Mouse (Mus musculus): Measurements from ENCODE around the gene Arfgef2. TPM values are rescaled to one million over a fixed set of nuclear protein-coding genes. Genes with fewer than 3 reads are reported as not detected.
"Not testable (repeated sequence)": the region's sequence is repeated elsewhere in the genome, so short reads cannot be mapped to it uniquely, and the experiment has no call there.

The Arfgef2 gene
- polyA plus RNA-seq, 1 experiment: 27.9 TPM

DNA sequence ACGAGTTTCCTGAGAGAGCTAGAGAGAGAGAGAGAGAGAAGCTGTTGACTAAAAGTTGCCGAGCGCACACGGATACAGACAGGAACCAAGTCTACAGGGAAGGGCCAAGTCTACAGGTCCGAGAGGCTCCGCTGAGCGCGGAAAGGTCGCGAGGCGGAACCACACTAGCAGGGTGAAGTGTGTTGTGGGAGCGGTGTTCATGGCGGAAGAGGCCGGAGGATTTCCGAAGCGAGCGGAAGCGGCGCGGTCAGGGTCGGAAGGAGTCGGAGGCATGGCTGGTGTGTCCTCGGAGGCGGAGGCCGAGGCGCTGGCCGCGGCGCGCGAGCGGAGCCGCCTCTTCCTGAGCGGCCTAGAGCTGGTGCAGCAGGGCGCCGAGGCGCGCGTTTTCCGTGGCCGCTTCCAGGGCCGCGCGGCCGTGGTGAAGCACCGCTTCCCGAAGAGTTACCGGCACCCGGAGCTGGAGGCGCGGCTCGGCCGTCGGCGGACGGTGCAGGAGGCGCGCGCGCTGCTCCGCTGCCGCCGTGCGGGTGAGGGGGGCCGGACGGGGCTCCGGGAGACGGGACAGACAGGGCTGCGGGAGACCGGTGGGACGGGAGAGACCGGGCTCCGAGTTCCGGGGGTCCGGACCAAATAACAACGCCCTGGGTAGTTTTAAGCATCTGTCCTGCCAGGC lies 11.7 kb upstream of the Arfgef2 start:
- not testable (repeated sequence) for H3K27me3 ChIP-seq (ENCODE audit: control insufficient read depth, insufficient read depth, low read length); H3K4me1 ChIP-seq (ENCODE audit: control insufficient read depth, insufficient read depth, low read length)
- Histone ChIP-seq H3K4me3 (replicated peaks; ENCODE audit: insufficient read depth, low read depth, low read length) (peak overlapping the region; percentile 43), H3K27ac (ENCODE audit: insufficient read depth, low read length) (peak overlapping the region; percentile 2; the same call in 1 of the 2 replicates)
- peak; percentile 58; the same call in 1 of the 2 replicates for TF ChIP-seq POLR2A (IDR thresholded peaks at IDR 0.05; ENCODE audit: borderline replicate concordance, insufficient read depth, low read length)
- WGBS: under 1% methylated on average over 75 of the region's 76 CpGs
- peak; percentile 86 to 92 for DNase-seq

DNA sequence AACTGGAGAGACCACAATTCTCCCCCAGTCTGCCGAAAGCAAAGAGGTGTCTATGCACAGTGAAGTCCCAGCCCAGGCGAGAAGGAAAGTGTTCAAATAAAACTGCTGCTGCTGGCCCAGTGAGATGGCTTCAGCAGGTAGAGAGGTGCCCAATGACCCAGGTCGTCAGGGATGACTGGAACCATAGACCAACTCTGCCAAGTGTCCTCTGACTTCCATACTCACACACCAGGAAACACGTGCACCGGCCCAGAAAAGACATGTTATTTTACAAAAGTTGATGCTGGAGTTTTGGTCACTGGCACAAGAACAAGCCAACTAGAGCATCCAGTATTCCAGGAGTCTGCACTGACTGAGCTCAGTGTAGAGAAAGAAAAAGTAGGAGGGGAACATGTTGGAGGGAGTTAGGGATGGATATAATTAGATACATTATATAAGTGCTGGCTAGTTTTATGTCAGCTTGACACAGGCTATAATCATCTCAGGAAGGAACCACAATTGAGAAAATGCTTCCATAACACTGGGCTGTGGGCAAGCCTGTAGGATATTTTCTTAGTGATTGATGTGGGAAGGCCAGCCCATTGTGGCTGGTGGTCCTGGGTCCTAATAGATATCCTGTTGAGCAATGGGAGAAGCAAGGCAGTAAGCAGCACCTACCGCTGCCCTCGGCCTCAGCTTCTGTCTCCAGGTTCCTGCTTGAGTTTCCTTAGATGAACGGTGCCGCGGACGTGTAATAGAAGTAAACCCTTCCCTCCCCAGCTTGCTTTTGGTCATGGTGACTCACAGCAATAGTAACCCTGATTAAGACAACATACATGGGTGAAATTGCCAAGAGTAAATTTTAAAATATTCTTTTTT lies 5.5 kb upstream of the Arfgef2 start:
- DNase-seq: no peak
- 80% methylated on average over 11 of the region's 11 CpGs for WGBS
- no peaks in the 10 kb centered on the region for H3K27me3 ChIP-seq (ENCODE audit: control insufficient read depth, insufficient read depth, low read length)
- no peak overlapping the region for H3K27ac ChIP-seq (ENCODE audit: insufficient read depth, low read length)
- H3K4me1 ChIP-seq (ENCODE audit: control insufficient read depth, insufficient read depth, low read length): no peaks in the 10 kb centered on the region
- no peak overlapping the region for H3K4me3 ChIP-seq (replicated peaks; ENCODE audit: insufficient read depth, low read depth, low read length)
- TF ChIP-seq POLR2A (IDR thresholded peaks at IDR 0.05; ENCODE audit: borderline replicate concordance, insufficient read depth, low read length): no peak
- TF ChIP-seq CTCF (IDR thresholded peaks at IDR 0.05; ENCODE audit: borderline replicate concordance, insufficient read depth, low read depth, low read length): no peak

DNA sequence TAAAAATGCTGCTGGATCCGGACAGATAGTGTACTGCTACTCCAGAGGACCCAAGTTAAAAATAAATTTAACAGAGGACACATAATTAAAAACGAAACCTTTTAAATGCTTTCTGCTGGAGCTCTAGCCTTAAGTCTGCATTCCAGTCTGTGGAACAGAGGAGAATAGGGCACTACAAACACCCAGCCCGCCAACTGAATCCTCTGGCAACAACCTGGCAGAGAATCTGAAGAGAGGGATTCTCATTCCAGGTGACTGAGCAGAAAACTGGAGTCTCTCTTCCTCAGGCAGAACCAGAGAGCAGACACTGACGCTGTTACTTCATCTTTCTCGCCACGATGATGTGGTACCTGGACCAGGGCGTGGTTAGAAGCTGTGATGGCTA lies 4.9 kb upstream of the Arfgef2 start:
- DNase-seq: no peak
- Histone ChIP-seq H3K27me3 (ENCODE audit: control insufficient read depth, insufficient read depth, low read length) (no peaks in the 10 kb centered on the region), H3K4me3 (replicated peaks; ENCODE audit: insufficient read depth, low read depth, low read length) (no peak overlapping the region), H3K27ac (ENCODE audit: insufficient read depth, low read length) (no peak overlapping the region), H3K4me1 (ENCODE audit: control insufficient read depth, insufficient read depth, low read length) (no peaks in the 10 kb centered on the region)
- 80% methylated on average over 7 of the region's 7 CpGs for WGBS
- TF ChIP-seq CTCF (IDR thresholded peaks at IDR 0.05; ENCODE audit: borderline replicate concordance, insufficient read depth, low read depth, low read length): no peak
- TF ChIP-seq POLR2A (IDR thresholded peaks at IDR 0.05; ENCODE audit: borderline replicate concordance, insufficient read depth, low read length): no peak

- DNase-seq: no peak
- Histone ChIP-seq H3K4me1 (ENCODE audit: control insufficient read depth, insufficient read depth, low read length) (no peaks in the 10 kb centered on the region; the same call in 1 of the 2 replicates), H3K27me3 (ENCODE audit: control insufficient read depth, insufficient read depth, low read length) (no peaks in the 10 kb centered on the region), H3K27ac (ENCODE audit: insufficient read depth, low read length) (no peak overlapping the region), H3K4me3 (replicated peaks; ENCODE audit: insufficient read depth, low read depth, low read length) (no peak overlapping the region)
- TF ChIP-seq POLR2A (IDR thresholded peaks at IDR 0.05; ENCODE audit: borderline replicate concordance, insufficient read depth, low read length) (no peak), CTCF (IDR thresholded peaks at IDR 0.05; ENCODE audit: borderline replicate concordance, insufficient read depth, low read depth, low read length) (no peak)
- 77% methylated on average over 2 of the region's 2 CpGs for WGBS
Measured at GRCm38 (mm10) chr2:166801436-166801835, 4.0 kb upstream of the Arfgef2 start.

- DNase-seq: no peak
- TF ChIP-seq CTCF (IDR thresholded peaks at IDR 0.05; ENCODE audit: borderline replicate concordance, insufficient read depth, low read depth, low read length): no peak
- TF ChIP-seq POLR2A (IDR thresholded peaks at IDR 0.05; ENCODE audit: borderline replicate concordance, insufficient read depth, low read length): no peak
- Histone ChIP-seq H3K4me1 (ENCODE audit: control insufficient read depth, insufficient read depth, low read length) (no peaks in the 10 kb centered on the region; the same call in 1 of the 2 replicates), H3K27me3 (ENCODE audit: control insufficient read depth, insufficient read depth, low read length) (no peaks in the 10 kb centered on the region), H3K27ac (ENCODE audit: insufficient read depth, low read length) (no peak overlapping the region), H3K4me3 (replicated peaks; ENCODE audit: insufficient read depth, low read depth, low read length) (no peak overlapping the region)
- 90% methylated on average over 3 of the region's 3 CpGs for WGBS
Measured at GRCm38 (mm10) chr2:166803298-166803697, 2.1 kb upstream of the Arfgef2 start.

DNA sequence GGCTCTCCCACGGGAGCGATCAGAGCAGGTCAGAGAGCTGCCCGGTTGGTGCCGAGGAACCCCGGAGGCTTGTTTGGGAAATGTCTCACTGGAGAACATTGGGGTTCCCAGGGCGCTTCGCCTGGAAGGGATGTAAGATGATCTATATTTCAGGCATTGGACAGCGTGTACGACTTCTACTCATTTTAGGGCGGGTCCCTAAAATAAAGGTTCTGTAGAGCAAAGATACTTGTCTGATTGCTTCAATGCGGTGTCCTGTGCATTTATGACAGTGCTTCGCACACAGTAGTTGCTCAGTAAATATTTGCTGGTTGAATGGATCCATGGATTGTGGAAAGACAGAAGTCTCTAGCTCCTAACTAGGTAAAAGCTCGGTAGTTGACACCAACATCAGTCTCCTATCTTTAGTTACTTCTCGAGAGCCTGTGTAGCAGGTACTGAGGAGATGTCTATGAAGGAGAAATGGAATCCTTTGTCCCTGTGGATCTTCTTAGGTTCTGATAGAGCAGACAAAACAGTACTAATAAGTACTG lies 851 bp downstream of the Arfgef2 start:
- Histone ChIP-seq H3K27ac (ENCODE audit: insufficient read depth, low read length) (peak overlapping the region; percentile 70; the same call in 1 of the 2 replicates), H3K27me3 (ENCODE audit: control insufficient read depth, insufficient read depth, low read length) (no peaks in the 10 kb centered on the region), H3K4me3 (replicated peaks; ENCODE audit: insufficient read depth, low read depth, low read length) (peak overlapping the region; percentile 72), H3K4me1 (ENCODE audit: control insufficient read depth, insufficient read depth, low read length) (peaks cover 3% of the 10 kb centered on the region; the same call in 1 of the 2 replicates)
- no peak for DNase-seq
- TF ChIP-seq CTCF (IDR thresholded peaks at IDR 0.05; ENCODE audit: borderline replicate concordance, insufficient read depth, low read depth, low read length): no peak
- no peak for TF ChIP-seq POLR2A (IDR thresholded peaks at IDR 0.05; ENCODE audit: borderline replicate concordance, insufficient read depth, low read length)
- 27% methylated on average over 14 of the region's 14 CpGs for WGBS

- TF ChIP-seq POLR2A (IDR thresholded peaks at IDR 0.05; ENCODE audit: borderline replicate concordance, insufficient read depth, low read length) (no peak), CTCF (IDR thresholded peaks at IDR 0.05; ENCODE audit: borderline replicate concordance, insufficient read depth, low read depth, low read length) (no peak)
- no peak overlapping the region for H3K27ac ChIP-seq (ENCODE audit: insufficient read depth, low read length)
- no peak for DNase-seq
- H3K27me3 ChIP-seq (ENCODE audit: control insufficient read depth, insufficient read depth, low read length): no peaks in the 10 kb centered on the region
- no peak overlapping the region for H3K4me3 ChIP-seq (replicated peaks; ENCODE audit: insufficient read depth, low read depth, low read length)
- 80% methylated on average over 6 of the region's 6 CpGs for whole genome bisulfite sequencing
- peaks cover 3% of the 10 kb centered on the region; the same call in 1 of the 2 replicates for H3K4me1 ChIP-seq (ENCODE audit: control insufficient read depth, insufficient read depth, low read length)
Measured at GRCm38 (mm10) chr2:166806813-166807212, 1.4 kb downstream of the Arfgef2 start.
